Mouse (Mus musculus) layer of hippocampus, postnatal 10 days (tissue): ENCODE measurements around the gene Gm21987. TPM values are rescaled to one million over a fixed set of nuclear protein-coding genes. Genes with fewer than 3 reads are reported as not detected.
A peak's percentile ranks its signal among the peaks of the same experiment; 100 is the strongest.
"Not testable (repeated sequence)": the region's sequence is repeated elsewhere in the genome, so short reads cannot be mapped to it uniquely, and the experiment has no call there.

Experiments used
- DNase-seq, 2 experiments: peaks; one replicate each; pipeline ENCODE4 v3.0.0; 2021; ENCODE audit warnings: low spot score in 2 of 2
- long read RNA-seq: library from polyadenylated mRNA; stranded (forward); transcript quantifications from one replicate; pipeline ENCODE4 v2.0.0, GENCODE M21; 2023
- total RNA-seq, 2 experiments: library from RNA; stranded (reverse); gene quantifications; 2 replicates each; pipeline ENCODE4 v1.2.3; 2021

The Gm21987 gene
- not detected for total RNA-seq
- long read RNA-seq = 0 reads

- peak; percentile 89 to 90 for DNase-seq
Observed at GRCm38 (mm10) chr16:38346529-38347325, at the start of gene Gm21987, which contains the start of gene Cox17. Gene Gm21987, plus strand, starts transcription at chr16:38347040. Gene Cox17, plus strand, starts transcription at chr16:38346991.

GRCm38 (mm10) chr16:38298410-38298809, 48.4 kb upstream of the Gm21987 start:
- no peak for DNase-seq

GRCm38 (mm10) chr16:38302367-38302766, 44.5 kb upstream of the Gm21987 start:
- no peak for DNase-seq

- no peak for DNase-seq
Observed at GRCm38 (mm10) chr16:38304460-38305194, 42.2 kb upstream of the Gm21987 start.

GRCm38 (mm10) chr16:38306571-38307220, 40.1 kb upstream of the Gm21987 start:
- DNase-seq = no peak

- DNase-seq = no peak
Observed at GRCm38 (mm10) chr16:38307221-38307605, 39.6 kb upstream of the Gm21987 start.

- no peak for DNase-seq
Observed at GRCm38 (mm10) chr16:38307651-38308050, 39.2 kb upstream of the Gm21987 start.

GRCm38 (mm10) chr16:38308195-38308594, 38.6 kb upstream of the Gm21987 start:
- DNase-seq = no peak

GRCm38 (mm10) chr16:38318492-38318891, 28.3 kb upstream of the Gm21987 start:
- DNase-seq = no peak

- DNase-seq = no peak
Observed at GRCm38 (mm10) chr16:38319087-38319486, 27.8 kb upstream of the Gm21987 start.

GRCm38 (mm10) chr16:38321452-38321935, 25.3 kb upstream of the Gm21987 start:
- peak; percentile 72 to 77 for DNase-seq

GRCm38 (mm10) chr16:38324311-38324710, 22.5 kb upstream of the Gm21987 start:
- DNase-seq = no peak

GRCm38 (mm10) chr16:38326778-38327397, 20.0 kb upstream of the Gm21987 start:
- no peak for DNase-seq

- no peak for DNase-seq
Observed at GRCm38 (mm10) chr16:38329340-38329739, 17.5 kb upstream of the Gm21987 start.

GRCm38 (mm10) chr16:38334431-38334830, 12.4 kb upstream of the Gm21987 start:
- no peak for DNase-seq

GRCm38 (mm10) chr16:38338077-38338476, 8.8 kb upstream of the Gm21987 start:
- DNase-seq = not testable (repeated sequence)

- DNase-seq = peak; percentile 62 to 73
Observed at GRCm38 (mm10) chr16:38341396-38342324, 5.2 kb upstream of the Gm21987 start, which contains the start of gene Maats1. Gene Maats1, minus strand, starts transcription at chr16:38342143.

GRCm38 (mm10) chr16:38344941-38345725, 1.7 kb upstream of the Gm21987 start:
- DNase-seq = no peak

- no peak for DNase-seq
Observed at GRCm38 (mm10) chr16:38347588-38347987, 748 bp downstream of the Gm21987 start.
